Mouse (Mus musculus) C2C12 (cell line): ENCODE results near the gene Dedd2.

Experiments
- CEBPB ChIP-seq: IDR thresholded peaks from one replicate; pipeline ENCODE4 v1.6.1; 2011; ENCODE audit warnings: low read depth, mild to moderate bottlenecking, control low read depth, moderate library complexity
- CTCF ChIP-seq: IDR thresholded peaks from one replicate; pipeline ENCODE4 v1.5.1; 2011; ENCODE audit not compliant: control insufficient read depth, insufficient read depth, insufficient read length
- FOSL1 ChIP-seq: IDR thresholded peaks from one replicate; pipeline ENCODE4 v1.8.0; 2011; ENCODE audit warnings: mild to moderate bottlenecking, low read length; ENCODE audit not compliant: poor library complexity, insufficient read depth, severe bottlenecking
- MAX ChIP-seq: IDR thresholded peaks from one replicate; pipeline ENCODE4 v1.6.1; 2011; ENCODE audit warnings: mild to moderate bottlenecking, control low read depth
- MYOD1 ChIP-seq: IDR thresholded peaks from one replicate; pipeline ENCODE4 v1.6.1; 2011; ENCODE audit warnings: low read depth; ENCODE audit not compliant: control insufficient read depth, insufficient read length
- MYOG ChIP-seq: IDR thresholded peaks from one replicate; pipeline ENCODE4 v1.6.1; 2011; ENCODE audit not compliant: control insufficient read depth, insufficient read length; ENCODE audit errors: extremely low read depth
- USF1 ChIP-seq: IDR thresholded peaks from one replicate; pipeline ENCODE4 v1.6.1; 2011; ENCODE audit warnings: low read depth, mild to moderate bottlenecking, control low read depth, moderate library complexity

DNA sequence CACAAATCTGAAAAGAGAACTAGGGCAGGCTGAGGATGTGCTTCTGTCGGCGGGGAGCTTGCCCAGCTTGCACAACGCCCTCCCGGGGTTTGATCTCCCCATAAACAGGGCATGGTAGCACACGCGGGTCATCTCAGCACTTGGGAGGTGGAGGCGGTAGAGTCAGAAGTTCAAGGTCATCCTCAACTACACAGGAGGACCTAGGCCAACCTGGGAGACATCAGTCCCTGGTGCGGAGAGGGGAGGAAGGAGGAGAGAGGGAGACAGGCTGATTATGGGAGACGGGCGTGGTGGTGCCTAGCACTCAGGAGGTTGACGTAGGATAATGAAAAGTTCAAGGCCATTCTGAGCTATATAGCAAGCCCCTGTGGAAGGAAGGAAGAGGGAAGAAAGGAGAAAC, 29.6 kb downstream of the Dedd2 start:
- TF ChIP-seq CTCF: no peak
- no peak for TF ChIP-seq USF1
- TF ChIP-seq CEBPB: no peak
- no peak for TF ChIP-seq MAX
- no peak for TF ChIP-seq FOSL1
- no peak for TF ChIP-seq MYOG
- no peak for TF ChIP-seq MYOD1
